Mouse (Mus musculus) liver (tissue): ENCODE results near the gene Uba52.
A peak's percentile ranks its signal among the peaks of the same experiment; 100 is the strongest.

Source experiments
- DNase-seq: peaks from one replicate; pipeline ENCODE4 v3.0.0-alpha.2; 2020; ENCODE audit warnings: mixed read lengths

Gene Uba52

DNA sequence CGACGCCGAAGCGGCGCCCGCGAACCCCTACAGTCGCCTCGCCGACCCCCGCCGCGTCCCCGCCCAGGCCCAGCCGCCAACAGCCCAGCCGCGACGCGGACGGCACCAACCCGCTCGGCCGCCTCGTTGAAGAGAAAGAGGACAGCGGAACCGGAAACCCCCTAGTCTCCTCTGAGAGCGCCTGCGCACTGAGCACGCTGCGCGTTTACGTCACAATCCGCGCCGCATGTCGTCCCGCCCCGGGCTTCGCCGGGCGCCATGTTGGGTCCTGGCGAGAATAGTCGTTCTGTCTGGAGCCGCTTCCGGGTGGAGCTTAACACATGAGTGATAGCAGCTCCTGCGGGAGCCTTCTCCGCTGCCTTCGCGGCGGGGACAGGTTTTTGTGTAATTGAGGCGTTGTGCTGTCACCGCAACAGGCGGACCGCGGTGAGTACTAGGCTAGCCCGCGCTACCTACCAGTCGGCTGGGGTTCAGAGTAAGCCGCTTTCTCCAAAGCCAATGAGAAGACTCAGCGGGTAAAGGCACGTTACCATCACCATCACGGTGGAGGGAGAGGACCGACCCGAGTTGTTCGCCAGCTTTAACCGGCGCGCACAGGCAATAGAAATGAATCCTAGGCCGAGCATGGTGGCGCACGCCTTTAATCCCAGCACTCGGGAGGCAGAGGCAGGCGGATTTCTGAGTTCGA is at the start of gene Uba52:
Uba52 (minus strand) TSS at position 574 of the 688 bp plus-strand sequence.
- DNase-seq, result peak; percentile 97

DNA sequence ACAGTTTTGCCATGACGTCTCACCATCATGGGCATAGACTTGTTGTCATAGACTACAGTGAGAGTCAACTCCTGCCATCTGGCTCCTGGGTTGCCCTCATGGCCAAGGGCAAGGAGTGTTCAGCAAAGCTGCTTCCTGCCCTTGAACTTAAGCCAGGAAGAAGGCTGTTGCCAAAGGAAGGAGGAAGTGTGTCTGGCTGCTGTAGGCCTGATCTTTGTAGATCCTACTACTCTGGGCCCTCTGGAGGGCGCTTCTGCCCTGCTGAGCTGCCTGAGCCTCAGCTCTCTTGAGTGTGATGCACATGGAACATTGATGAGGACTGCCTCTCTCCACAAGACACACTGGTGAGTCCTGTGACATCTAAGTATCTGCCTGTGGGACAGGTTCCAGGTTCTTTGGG is 49.5 kb upstream of the Uba52 start:
- peak; percentile 38 for DNase-seq

DNA sequence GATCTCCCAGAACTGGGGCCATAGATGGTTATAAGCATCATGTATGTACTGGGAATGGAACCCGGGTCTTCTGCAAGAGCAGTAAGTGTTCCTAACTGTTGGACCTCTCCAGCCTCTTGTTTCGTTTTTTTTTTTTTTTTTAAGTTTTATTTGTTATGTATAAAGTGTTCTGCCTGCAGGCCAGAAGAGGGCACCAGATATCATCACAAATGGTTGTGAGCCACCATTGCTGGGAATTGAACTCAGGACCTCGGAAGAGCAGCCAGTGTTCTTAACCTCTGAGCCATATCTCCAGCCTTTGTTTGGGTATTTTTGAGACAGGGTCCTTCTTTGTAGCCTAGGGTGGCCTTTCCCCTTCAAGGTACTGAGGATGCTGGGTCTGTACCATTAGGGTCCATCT is 48.4 kb upstream of the Uba52 start:
- no peak for DNase-seq

DNA sequence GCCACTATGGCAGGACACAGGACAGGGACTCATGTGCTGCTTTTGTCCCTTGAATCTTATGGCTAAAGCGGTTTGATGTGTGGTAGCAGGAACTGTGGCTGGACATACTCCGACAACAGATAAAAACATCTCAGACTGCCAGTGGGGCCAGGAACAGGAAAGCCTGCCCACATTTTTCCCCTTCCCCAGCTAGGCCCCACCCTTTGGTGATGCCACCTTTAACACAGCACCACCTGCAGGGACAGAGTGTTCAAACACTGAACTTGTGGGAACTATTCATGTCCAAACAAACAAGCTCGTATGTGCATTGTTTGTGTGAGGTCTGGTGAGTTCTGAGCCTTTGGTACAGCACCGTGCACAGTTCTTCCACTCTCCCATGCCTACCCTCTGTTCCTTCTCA is 47.7 kb upstream of the Uba52 start:
- DNase-seq, result peak; percentile 47

DNA sequence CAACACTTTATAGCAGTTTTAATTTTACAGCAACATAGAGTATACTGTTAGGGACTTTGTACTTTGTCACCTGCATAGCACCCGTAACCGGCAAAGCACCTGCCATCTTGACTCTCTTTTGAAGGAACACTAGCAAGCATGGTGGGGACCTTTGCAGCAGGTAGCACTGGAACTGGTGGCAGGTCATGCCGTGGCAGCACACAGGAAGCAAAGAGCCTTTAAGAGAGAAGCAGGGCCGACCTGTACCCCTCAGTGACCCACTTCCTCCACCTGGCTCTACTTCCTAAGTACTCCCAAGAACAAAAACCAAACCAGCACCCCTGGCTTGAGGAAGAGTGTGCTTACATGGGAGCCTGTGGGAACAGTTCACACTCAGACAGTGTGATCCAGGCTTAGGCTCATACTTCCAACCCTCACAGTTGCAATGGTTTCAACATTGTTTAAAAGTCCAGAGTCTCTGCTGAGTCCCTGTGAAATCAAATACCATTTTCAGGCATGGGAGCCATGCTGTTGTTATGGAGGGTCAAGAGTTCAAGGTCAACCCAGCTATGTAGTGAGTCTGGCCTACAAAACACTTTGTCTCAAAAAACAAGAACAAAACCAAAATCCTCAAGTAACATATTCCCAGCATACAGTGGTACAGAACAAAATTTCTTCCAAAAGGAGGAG is 44.6 kb upstream of the Uba52 start:
- DNase-seq, result no peak

GRCm38 (mm10) chr8:70553740-70554139 is 43.1 kb upstream of the Uba52 start:
- DNase-seq, result no peak

GRCm38 (mm10) chr8:70552836-70553235 is 42.2 kb upstream of the Uba52 start:
- DNase-seq, result no peak

GRCm38 (mm10) chr8:70551558-70552161 is 41.1 kb upstream of the Uba52 start:
- DNase-seq, result no peak

DNA sequence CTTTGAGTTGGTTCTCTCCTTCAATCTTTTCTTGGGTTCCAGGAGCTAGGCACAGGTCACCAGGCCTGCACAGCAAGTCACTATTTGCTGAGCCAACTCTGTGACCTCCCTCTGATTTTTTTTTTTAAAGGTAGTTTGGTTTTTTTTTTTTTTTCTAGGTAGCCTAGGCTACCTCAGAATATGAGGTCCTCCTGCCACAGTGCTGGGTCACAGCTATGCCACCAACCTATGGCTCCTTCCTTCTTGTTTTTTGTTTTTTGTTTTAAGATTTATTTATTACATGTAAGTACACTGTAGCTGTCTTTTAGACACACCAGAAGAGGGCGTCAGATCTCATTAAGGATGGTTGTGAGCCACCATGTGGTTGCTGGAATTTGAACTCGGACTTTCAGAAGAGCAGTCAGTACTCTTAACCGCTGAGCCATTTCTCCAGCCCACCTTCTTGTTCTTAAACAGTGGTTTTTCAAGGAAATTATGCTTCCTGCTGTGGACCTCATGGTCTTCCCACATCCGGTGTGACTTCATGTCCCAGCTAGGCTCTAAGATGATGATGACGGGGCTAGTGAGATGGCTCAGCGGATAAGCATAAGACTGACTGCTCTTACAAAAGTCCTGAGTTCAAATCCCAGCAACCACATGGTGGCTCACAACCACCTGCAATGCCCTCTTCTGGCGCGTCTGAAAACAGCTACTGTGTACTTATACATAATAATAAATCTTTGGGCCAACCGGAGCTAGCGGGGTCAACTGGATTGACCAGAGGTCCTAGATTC is 39.0 kb upstream of the Uba52 start:
- DNase-seq, result no peak

GRCm38 (mm10) chr8:70547762-70548161 is 37.2 kb upstream of the Uba52 start:
- no peak for DNase-seq

DNA sequence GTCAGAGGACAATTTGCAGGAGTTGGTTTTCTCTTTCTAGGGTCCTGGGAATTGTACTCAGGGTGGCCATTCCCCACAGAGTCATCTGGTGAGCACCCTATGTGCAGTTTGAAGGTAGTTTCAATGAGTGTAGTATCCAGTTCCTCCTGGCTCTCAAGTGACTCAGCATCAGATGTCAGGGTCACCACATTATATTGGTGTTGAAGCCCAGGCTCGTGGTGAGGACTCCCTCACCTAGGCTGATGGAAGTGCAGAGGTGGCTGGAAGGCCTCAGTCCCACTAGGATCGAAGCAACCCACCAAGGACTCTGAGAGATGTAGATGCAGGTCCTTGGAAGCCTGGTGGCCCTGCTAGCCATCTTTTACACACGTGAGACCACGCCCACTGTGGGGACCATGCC is 35.8 kb upstream of the Uba52 start:
- no peak for DNase-seq

DNA sequence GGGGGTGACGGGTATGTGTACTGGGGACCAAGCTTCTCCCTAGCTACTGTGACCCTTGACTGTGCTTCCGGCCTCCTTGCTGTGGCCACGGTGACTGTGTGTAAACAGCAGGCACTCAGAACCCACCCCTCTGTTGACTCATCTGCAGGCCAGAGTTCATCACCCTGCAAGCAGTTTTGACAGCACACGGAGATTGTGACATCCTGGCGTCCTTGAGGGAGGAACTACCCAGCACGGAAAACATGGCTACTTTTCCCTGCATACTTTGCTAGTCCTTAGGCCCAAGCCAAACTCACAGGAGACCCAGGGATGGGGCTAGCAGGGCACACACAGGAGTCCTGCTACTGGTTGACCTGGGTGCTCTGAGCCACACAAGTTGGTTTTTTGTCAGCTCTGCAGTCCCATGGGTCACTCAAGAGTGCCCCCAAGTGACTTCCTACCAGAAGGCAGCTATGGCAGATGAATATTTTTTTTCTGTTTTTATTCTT is 33.6 kb upstream of the Uba52 start:
- DNase-seq, result peak; percentile 51

DNA sequence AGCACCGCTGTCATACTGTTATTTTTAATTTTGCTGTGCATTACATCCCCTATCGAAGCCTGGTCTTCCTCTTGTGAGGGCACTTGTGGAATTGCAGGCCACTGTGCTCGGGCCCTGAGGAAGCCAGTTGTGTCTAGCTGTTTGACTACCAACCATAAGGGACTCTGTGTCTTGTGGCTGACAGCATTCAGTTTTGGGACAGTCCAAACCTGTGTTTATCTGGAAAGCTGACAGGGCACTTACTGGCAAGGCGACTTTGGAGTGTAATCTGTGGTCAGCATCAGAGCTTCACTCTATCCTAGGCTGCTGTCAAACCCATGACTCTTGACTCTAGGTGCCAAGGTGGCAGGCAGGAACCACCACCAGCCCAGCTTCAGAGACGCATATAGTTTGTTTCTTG is 30.5 kb upstream of the Uba52 start:
- DNase-seq, result no peak

DNA sequence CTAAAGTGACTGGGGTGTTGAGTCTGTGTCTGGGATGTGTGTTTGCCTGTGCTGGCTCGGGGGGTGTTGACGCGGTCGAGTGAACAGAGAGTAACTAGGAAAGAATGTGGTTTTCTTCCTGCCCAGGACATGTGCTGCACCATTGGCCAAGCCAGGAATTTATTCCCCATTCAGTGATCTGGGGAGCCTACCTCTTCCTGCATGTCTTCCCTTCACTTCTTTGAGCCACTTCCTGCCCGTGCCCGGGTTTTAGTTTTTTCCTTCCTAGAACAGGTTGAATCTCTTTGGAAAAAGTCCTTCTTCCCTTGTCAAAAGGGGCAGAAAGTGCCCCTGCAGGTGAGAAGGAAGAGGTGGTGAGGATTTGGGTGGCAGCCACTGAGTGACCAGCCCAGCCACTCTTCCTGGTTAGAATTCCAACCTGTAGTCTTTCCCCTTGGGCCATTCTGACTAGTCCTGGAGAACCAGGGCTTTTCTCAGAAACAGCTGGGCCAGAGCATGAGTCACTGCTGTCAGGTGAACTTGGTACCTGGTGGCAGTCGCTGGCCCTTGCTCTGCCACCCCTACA is 30.0 kb upstream of the Uba52 start:
- no peak for DNase-seq

- peak; percentile 48 for DNase-seq
Measured at GRCm38 (mm10) chr8:70540013-70540506, 29.5 kb upstream of the Uba52 start.

DNA sequence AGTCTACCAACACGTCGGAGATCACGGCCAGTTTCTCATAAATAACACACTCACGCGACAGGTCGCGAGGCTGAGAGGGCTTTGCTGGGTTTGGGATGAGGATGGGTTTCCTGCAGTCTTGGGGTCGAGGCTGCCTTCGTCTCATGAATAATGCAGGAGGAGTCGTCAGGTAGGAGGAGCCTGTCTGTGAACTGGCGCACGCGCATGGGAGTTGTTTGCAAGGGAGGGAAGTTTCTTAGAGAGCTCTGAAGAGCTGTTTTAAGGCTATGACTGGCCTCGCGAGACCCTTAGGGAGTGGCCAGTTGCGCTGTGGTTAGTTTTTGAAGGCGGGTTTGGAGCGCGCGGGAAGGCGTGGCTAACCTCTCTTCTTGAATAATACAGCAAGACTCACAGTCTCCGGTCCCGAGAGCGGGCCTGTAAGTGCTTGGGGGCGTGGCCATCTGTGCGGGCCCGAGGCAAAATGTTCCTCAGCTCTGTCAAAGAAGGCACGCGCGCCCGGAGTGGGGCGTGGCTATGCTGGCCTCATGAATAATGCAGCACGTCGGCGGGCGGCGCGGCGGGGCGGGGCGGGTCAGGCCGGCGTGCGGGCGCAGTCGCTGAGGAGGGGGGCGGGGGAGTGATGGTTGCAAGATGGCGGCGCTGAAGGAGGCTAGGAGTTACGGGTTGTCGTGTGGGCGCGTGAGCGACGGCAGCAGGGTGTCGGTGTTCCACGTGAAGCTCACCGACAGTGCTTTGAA is 28.6 kb upstream of the Uba52 start, which contains the start of gene Ell:
Ell (plus strand) TSS at position 381 of the 737 bp plus-strand sequence.
- DNase-seq, result peak; percentile 100

DNA sequence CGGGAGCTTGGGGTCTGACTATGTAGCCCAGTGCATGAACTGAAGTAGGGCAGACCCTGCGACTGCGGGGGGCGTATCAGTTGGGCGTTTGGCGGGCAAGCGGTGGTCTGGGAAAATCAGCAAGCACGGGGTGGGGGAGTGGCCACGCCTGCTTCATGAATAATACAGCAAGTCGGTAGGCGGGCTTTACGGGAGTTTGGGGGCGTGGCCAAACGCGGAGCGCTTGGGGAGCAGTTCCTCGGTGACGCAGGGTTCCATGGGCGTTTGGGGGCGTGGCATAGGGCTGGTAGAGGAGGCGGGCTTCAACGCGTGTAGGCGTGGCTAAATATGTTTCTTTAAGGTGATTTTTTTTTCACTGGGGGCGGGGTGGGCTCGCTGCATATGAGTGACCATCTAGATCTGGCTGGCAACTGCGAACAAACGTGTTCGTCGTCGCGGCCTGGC is 28.1 kb upstream of the Uba52 start:
- peak; percentile 100 for DNase-seq

DNA sequence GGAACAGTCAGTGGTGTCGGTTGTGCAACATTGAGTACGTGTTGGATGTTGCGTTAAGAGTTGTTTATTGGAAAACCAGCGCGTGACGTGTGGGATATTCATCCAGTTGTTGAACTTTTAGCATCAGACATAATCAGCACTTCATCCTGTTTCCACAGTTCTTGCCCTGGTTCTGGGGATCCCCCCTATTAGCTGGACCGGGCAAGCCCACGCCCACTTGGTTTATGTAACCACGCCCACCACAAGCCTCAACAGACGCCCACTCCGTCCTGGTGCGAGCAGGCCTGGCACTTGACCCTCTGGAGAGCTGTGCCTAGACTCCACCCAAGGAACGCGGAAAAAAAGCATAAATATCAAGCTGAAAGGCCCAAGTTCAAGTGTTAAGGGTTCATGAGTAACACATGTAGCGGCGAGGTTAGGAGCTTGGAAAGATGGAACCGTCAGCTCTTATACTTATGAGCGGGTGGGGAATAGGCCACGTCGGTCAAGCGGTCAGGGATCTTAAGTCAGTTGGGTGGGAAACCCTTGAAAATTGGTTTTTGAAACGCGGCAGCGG is 27.5 kb upstream of the Uba52 start:
- DNase-seq, result peak; percentile 75

GRCm38 (mm10) chr8:70535701-70536100 is 25.1 kb upstream of the Uba52 start:
- DNase-seq, result no peak

DNA sequence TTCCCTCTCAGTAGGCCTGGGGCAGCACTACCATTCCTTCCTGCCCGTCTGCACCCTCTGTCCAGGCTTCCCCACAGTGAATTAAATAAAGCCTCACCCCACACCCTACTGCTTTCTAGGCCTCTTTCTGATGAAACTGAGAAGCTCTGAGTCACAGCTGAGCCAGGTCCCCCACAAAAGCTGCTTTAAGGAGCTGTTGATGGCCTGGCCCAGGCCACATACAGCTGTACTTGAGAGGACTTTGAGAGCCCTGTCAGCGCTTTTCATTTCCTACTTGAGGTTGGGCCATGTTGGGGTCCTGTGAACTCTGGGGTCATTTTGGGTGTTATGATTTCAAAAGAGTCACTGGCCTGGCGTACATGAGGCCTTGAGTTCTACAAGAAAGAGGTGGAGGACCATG is 24.6 kb upstream of the Uba52 start:
- no peak for DNase-seq

GRCm38 (mm10) chr8:70534281-70534680 is 23.7 kb upstream of the Uba52 start:
- no peak for DNase-seq
